Mouse (Mus musculus) kidney, embryonic 16.5 days (tissue): ENCODE measurements around the gene Znrf1. TPM values are rescaled to one million over a fixed set of nuclear protein-coding genes. Genes with fewer than 3 reads are reported as not detected.

Experiments used
- ATAC-seq: fragments of 200-750 bp; cut with Nextera tagmentation; 2 replicates; pipeline ENCODE4 v1.8.0; 2017; ENCODE audit warnings: moderate TSS enrichment; ENCODE audit not compliant: low FRiP score, low TSS enrichment
- H3K27ac ChIP-seq: fragments of 300-500 bp; sonication (generic); 2 replicates; pipeline ENCODE4 v1.5.1; 2014; ENCODE audit warnings: low read length
- H3K27me3 ChIP-seq: fragments of 300-500 bp; sonication (generic); 2 replicates; pipeline ENCODE4 v1.6.1; 2014; ENCODE audit warnings: low read length, control low read depth, mixed read lengths; ENCODE audit not compliant: insufficient read depth
- H3K36me3 ChIP-seq: fragments of 300-500 bp; sonication (generic); 2 replicates; pipeline ENCODE4 v1.6.1; 2014; ENCODE audit warnings: low read length, control low read depth, mixed read lengths; ENCODE audit not compliant: insufficient read depth
- H3K4me1 ChIP-seq: fragments of 300-500 bp; sonication (generic); 2 replicates; pipeline ENCODE4 v1.6.1; 2014; ENCODE audit warnings: low read length, control low read depth, mixed read lengths; ENCODE audit not compliant: insufficient read depth
- H3K4me2 ChIP-seq: fragments of 300-500 bp; sonication (generic); replicated peaks from 2 replicates; pipeline ENCODE4 v1.6.1; 2014; ENCODE audit warnings: low read depth, low read length
- H3K4me3 ChIP-seq: fragments of 300-500 bp; sonication (generic); 2 replicates; pipeline ENCODE4 v1.5.1; 2014; ENCODE audit warnings: mild to moderate bottlenecking, low read length
- H3K9ac ChIP-seq: fragments of 300-500 bp; sonication (generic); replicated peaks from 2 replicates; pipeline ENCODE4 v1.6.1; 2014; ENCODE audit warnings: low read length
- H3K9me3 ChIP-seq: fragments of 300-500 bp; sonication (generic); 2 replicates; pipeline ENCODE4 v1.6.1; 2016; ENCODE audit warnings: low read length, control low read depth
- WGBS: fragments of 180-500 bp; shearing (Covaris S2); extraction: QIAGEN DNeasy Blood & Tissue Kit; methylation state at CpG from one replicate; pipeline ENCODE4 v1.1.7; 2014; 5-methylcytosine and 5-hydroxymethylcytosine counted together
- polyA plus RNA-seq: library from polyadenylated mRNA; unstranded; fragments of >200 nt; fragmentation: Nextera tagmentation; extraction: Ambion mirVana; gene quantifications from 2 replicates; pipeline ENCODE4 v1.2.1, GENCODE M21; 2015

Gene Znrf1
- polyA plus RNA-seq, 1 experiment from 2014 or later = 19.9 TPM

- ATAC-seq = no peak
- H3K27ac ChIP-seq = no peak overlapping the region
- WGBS = 94% methylated on average over 8 of the region's 8 CpGs
Measured at GRCm38 (mm10) chr8:111645715-111646114, 109.8 kb downstream of the Znrf1 start.

GRCm38 (mm10) chr8:111648834-111649233 lies 112.9 kb downstream of the Znrf1 start:
- H3K9ac ChIP-seq = no peak overlapping the region
- 65% methylated on average over 2 of the region's 2 CpGs for WGBS
- ATAC-seq = no peak

More at GRCm38 (mm10) chr8:111645715-111646114, 109.8 kb downstream of the Znrf1 start:
- no peak overlapping the region for H3K9ac ChIP-seq
- H3K4me1 ChIP-seq = peaks cover 10% of the 10 kb centered on the region
- no peaks in the 10 kb centered on the region for H3K27me3 ChIP-seq
- H3K4me2 ChIP-seq = no peak overlapping the region
- no peaks in the 10 kb centered on the region for H3K9me3 ChIP-seq
- no peaks in the 10 kb centered on the region for H3K36me3 ChIP-seq
- H3K4me3 ChIP-seq = no peak overlapping the region

GRCm38 (mm10) chr8:111650651-111651050 lies 114.8 kb downstream of the Znrf1 start:
- Histone ChIP-seq H3K27me3 (no peaks in the 10 kb centered on the region), H3K27ac (no peak overlapping the region), H3K9me3 (no peaks in the 10 kb centered on the region), H3K4me2 (no peak overlapping the region), H3K9ac (no peak overlapping the region), H3K4me3 (no peak overlapping the region), H3K36me3 (0 out of 2 replicates have a peak, but pooled peaks cover 2% of the 10 kb centered on the region), H3K4me1 (no peaks in the 10 kb centered on the region)
- ATAC-seq = no peak
- 94% methylated on average over 3 of the region's 3 CpGs for WGBS

More at GRCm38 (mm10) chr8:111648834-111649233, 112.9 kb downstream of the Znrf1 start:
- H3K4me2 ChIP-seq = no peak overlapping the region
- H3K27me3 ChIP-seq = no peaks in the 10 kb centered on the region
- no peak overlapping the region for H3K4me3 ChIP-seq
- H3K36me3 ChIP-seq = no peaks in the 10 kb centered on the region
- no peaks in the 10 kb centered on the region for H3K9me3 ChIP-seq
- no peaks in the 10 kb centered on the region for H3K4me1 ChIP-seq
- H3K27ac ChIP-seq = no peak overlapping the region

GRCm38 (mm10) chr8:111653524-111653923 lies 117.6 kb downstream of the Znrf1 start:
- no peak overlapping the region for H3K4me3 ChIP-seq
- H3K9me3 ChIP-seq = no peaks in the 10 kb centered on the region
- no peak for ATAC-seq
- no peaks in the 10 kb centered on the region for H3K27me3 ChIP-seq
- no peak overlapping the region for H3K4me2 ChIP-seq
- H3K36me3 ChIP-seq = 0 out of 2 replicates have a peak, but pooled peaks cover 2% of the 10 kb centered on the region
- H3K4me1 ChIP-seq = peaks cover 7% of the 10 kb centered on the region
- no peak overlapping the region for H3K9ac ChIP-seq
- 84% methylated on average over 2 of the region's 2 CpGs for WGBS
- no peak overlapping the region for H3K27ac ChIP-seq

GRCm38 (mm10) chr8:111657312-111657854 lies 121.5 kb downstream of the Znrf1 start:
- Histone ChIP-seq H3K36me3 (0 out of 2 replicates have a peak, but pooled peaks cover 2% of the 10 kb centered on the region), H3K27ac (no peak overlapping the region), H3K4me2 (no peak overlapping the region), H3K9me3 (no peaks in the 10 kb centered on the region), H3K9ac (no peak overlapping the region), H3K4me1 (peaks cover 7% of the 10 kb centered on the region), H3K4me3 (no peak overlapping the region), H3K27me3 (no peaks in the 10 kb centered on the region)
- no peak for ATAC-seq
- WGBS = 48% methylated on average over 1 of the region's 1 CpGs

- Histone ChIP-seq H3K36me3 (0 out of 2 replicates have a peak, but pooled peaks cover 2% of the 10 kb centered on the region), H3K4me1 (peaks cover 7% of the 10 kb centered on the region), H3K27me3 (no peaks in the 10 kb centered on the region), H3K9ac (no peak overlapping the region), H3K4me2 (no peak overlapping the region), H3K4me3 (no peak overlapping the region), H3K9me3 (no peaks in the 10 kb centered on the region), H3K27ac (peak overlapping the region; percentile 54)
- WGBS = 62% methylated on average over 6 of the region's 6 CpGs
- no peak for ATAC-seq
Measured at GRCm38 (mm10) chr8:111658819-111659423, 123.0 kb downstream of the Znrf1 start.

- H3K27ac ChIP-seq = no peak overlapping the region
- no peak overlapping the region for H3K4me2 ChIP-seq
- no peaks in the 10 kb centered on the region for H3K27me3 ChIP-seq
- 0 out of 2 replicates have a peak, but pooled peaks have one; percentile 63 for ATAC-seq
- 88% methylated on average over 3 of the region's 3 CpGs for WGBS
- H3K9ac ChIP-seq = no peak overlapping the region
- H3K4me1 ChIP-seq = no peaks in the 10 kb centered on the region; the same call in 1 of the 2 replicates
- no peak overlapping the region for H3K4me3 ChIP-seq
- no peaks in the 10 kb centered on the region for H3K9me3 ChIP-seq
- H3K36me3 ChIP-seq = peaks cover 3% of the 10 kb centered on the region; the same call in 1 of the 2 replicates
Measured at GRCm38 (mm10) chr8:111662473-111662872, 126.6 kb downstream of the Znrf1 start.

GRCm38 (mm10) chr8:111666751-111667150 lies 130.9 kb downstream of the Znrf1 start:
- Histone ChIP-seq H3K36me3 (peaks cover 39% of the 10 kb centered on the region), H3K27ac (no peak overlapping the region), H3K9me3 (no peaks in the 10 kb centered on the region), H3K4me2 (no peak overlapping the region), H3K27me3 (no peaks in the 10 kb centered on the region), H3K4me3 (no peak overlapping the region), H3K9ac (no peak overlapping the region), H3K4me1 (no peaks in the 10 kb centered on the region)
- WGBS = 89% methylated on average over 2 of the region's 2 CpGs
- ATAC-seq = no peak
